Mouse (Mus musculus): ENCODE data around the gene Pik3r3. TPM values are rescaled to one million over a fixed set of nuclear protein-coding genes. Genes with fewer than 3 reads are reported as not detected.

The Pik3r3 gene
- 39.1 and 42.6 TPM in 2 replicates for polyA plus RNA-seq (2016; fragmentation: Nextera tagmentation; extraction: Ambion mirVana)

GRCm38 (mm10) chr4:116221140-116221851, at the start of gene Pik3r3:
TSS of gene Pik3r3 (plus strand) at chr4:116221618.
- DNase-seq (ENCODE audit: extremely low spot score, low spot score) = peak; percentile 99
- H3K36me3 ChIP-seq (replicated peaks) = no peaks in the 10 kb centered on the region
- WGBS = under 1% methylated on average over 52 of the region's 53 CpGs
- H3K27me3 ChIP-seq (ENCODE audit: poor library complexity, severe bottlenecking) = no peaks in the 10 kb centered on the region
- peak within 1 kb of the TSS; percentile 99 for H3K27ac ChIP-seq
- H3K4me3 ChIP-seq = peak within 1 kb of the TSS; percentile 76
- H3K4me1 ChIP-seq = peaks cover 27% of the 10 kb centered on the region
- H3K9me3 ChIP-seq = no peaks in the 10 kb centered on the region

- DNase-seq (ENCODE audit: extremely low spot score, low spot score) = no peak
- H3K27me3 ChIP-seq (ENCODE audit: poor library complexity, severe bottlenecking) = no peaks in the 10 kb centered on the region
- peak within 1 kb of the TSS; percentile 32; the same call in 1 of the 2 replicates for H3K27ac ChIP-seq
- no peak within 1 kb of the TSS for H3K4me3 ChIP-seq
- H3K36me3 ChIP-seq (replicated peaks) = no peaks in the 10 kb centered on the region
- no peaks in the 10 kb centered on the region for H3K9me3 ChIP-seq
- WGBS = 91% methylated on average over 6 of the region's 6 CpGs
- peaks cover 54% of the 10 kb centered on the region for H3K4me1 ChIP-seq
Observed at GRCm38 (mm10) chr4:116173072-116173471, 48.3 kb upstream of the Pik3r3 start, which contains the start of the genes 1700042G07Rik and Gm49337. TSS of gene 1700042G07Rik (plus strand) at chr4:116173372. TSS of gene Gm49337 (plus strand) at chr4:116173384.

GRCm38 (mm10) chr4:116173752-116174151, 47.7 kb upstream of the Pik3r3 start:
- 94% methylated on average over 4 of the region's 4 CpGs for WGBS
- DNase-seq (ENCODE audit: extremely low spot score, low spot score) = no peak
- Histone ChIP-seq H3K4me3 (no peak overlapping the region), H3K36me3 (replicated peaks) (no peaks in the 10 kb centered on the region), H3K27me3 (ENCODE audit: poor library complexity, severe bottlenecking) (no peaks in the 10 kb centered on the region), H3K4me1 (peaks cover 54% of the 10 kb centered on the region), H3K27ac (no peak overlapping the region), H3K9me3 (no peaks in the 10 kb centered on the region)

GRCm38 (mm10) chr4:116174466-116175116, 46.8 kb upstream of the Pik3r3 start:
- no peak for DNase-seq (ENCODE audit: extremely low spot score, low spot score)
- WGBS = 51% methylated on average over 6 of the region's 6 CpGs
- H3K36me3 ChIP-seq (replicated peaks) = no peaks in the 10 kb centered on the region
- peaks cover 54% of the 10 kb centered on the region for H3K4me1 ChIP-seq
- H3K27ac ChIP-seq = peak overlapping the region; percentile 0; the same call in 1 of the 2 replicates
- no peak overlapping the region for H3K4me3 ChIP-seq
- H3K9me3 ChIP-seq = no peaks in the 10 kb centered on the region
- no peaks in the 10 kb centered on the region for H3K27me3 ChIP-seq (ENCODE audit: poor library complexity, severe bottlenecking)

GRCm38 (mm10) chr4:116175136-116175535, 46.3 kb upstream of the Pik3r3 start:
- Histone ChIP-seq H3K9me3 (no peaks in the 10 kb centered on the region), H3K4me3 (no peak overlapping the region), H3K27ac (no peak overlapping the region), H3K4me1 (peaks cover 54% of the 10 kb centered on the region), H3K36me3 (replicated peaks) (no peaks in the 10 kb centered on the region), H3K27me3 (ENCODE audit: poor library complexity, severe bottlenecking) (no peaks in the 10 kb centered on the region)
- DNase-seq (ENCODE audit: extremely low spot score, low spot score) = no peak

- H3K9me3 ChIP-seq = no peaks in the 10 kb centered on the region
- 65% methylated on average over 7 of the region's 7 CpGs for WGBS
- no peak for DNase-seq (ENCODE audit: extremely low spot score, low spot score)
- no peaks in the 10 kb centered on the region for H3K36me3 ChIP-seq (replicated peaks)
- H3K4me1 ChIP-seq = peaks cover 54% of the 10 kb centered on the region
- peak overlapping the region; percentile 80 for H3K27ac ChIP-seq
- peak overlapping the region; percentile 31; the same call in 1 of the 2 replicates for H3K4me3 ChIP-seq
- H3K27me3 ChIP-seq (ENCODE audit: poor library complexity, severe bottlenecking) = no peaks in the 10 kb centered on the region
Observed at GRCm38 (mm10) chr4:116175711-116176542, 45.5 kb upstream of the Pik3r3 start.

- peak overlapping the region; percentile 31 for H3K4me3 ChIP-seq
- no peaks in the 10 kb centered on the region for H3K27me3 ChIP-seq (ENCODE audit: poor library complexity, severe bottlenecking)
- WGBS = 30% methylated on average over 10 of the region's 10 CpGs
- peaks cover 55% of the 10 kb centered on the region for H3K4me1 ChIP-seq
- H3K36me3 ChIP-seq (replicated peaks) = no peaks in the 10 kb centered on the region
- DNase-seq (ENCODE audit: extremely low spot score, low spot score) = no peak
- no peaks in the 10 kb centered on the region for H3K9me3 ChIP-seq
- peak overlapping the region; percentile 80 for H3K27ac ChIP-seq
Observed at GRCm38 (mm10) chr4:116176543-116176988, 44.9 kb upstream of the Pik3r3 start.

GRCm38 (mm10) chr4:116177140-116177539, 44.3 kb upstream of the Pik3r3 start:
- no peaks in the 10 kb centered on the region for H3K27me3 ChIP-seq (ENCODE audit: poor library complexity, severe bottlenecking)
- H3K27ac ChIP-seq = peak overlapping the region; percentile 80
- no peak overlapping the region; the same call in 1 of the 2 replicates for H3K4me3 ChIP-seq
- DNase-seq (ENCODE audit: extremely low spot score, low spot score) = no peak
- H3K36me3 ChIP-seq (replicated peaks) = no peaks in the 10 kb centered on the region
- no peaks in the 10 kb centered on the region for H3K9me3 ChIP-seq
- WGBS = 23% methylated on average over 5 of the region's 5 CpGs
- H3K4me1 ChIP-seq = peaks cover 56% of the 10 kb centered on the region

- Histone ChIP-seq H3K4me1 (peaks cover 28% of the 10 kb centered on the region), H3K9me3 (no peaks in the 10 kb centered on the region), H3K27ac (no peak overlapping the region), H3K36me3 (replicated peaks) (no peaks in the 10 kb centered on the region), H3K4me3 (no peak overlapping the region), H3K27me3 (ENCODE audit: poor library complexity, severe bottlenecking) (no peaks in the 10 kb centered on the region)
- 23% methylated on average over 3 of the region's 3 CpGs for WGBS
- DNase-seq (ENCODE audit: extremely low spot score, low spot score) = no peak
Observed at GRCm38 (mm10) chr4:116182079-116182478, 39.3 kb upstream of the Pik3r3 start.

GRCm38 (mm10) chr4:116182745-116183144, 38.7 kb upstream of the Pik3r3 start:
- peak overlapping the region; percentile 39 for H3K4me3 ChIP-seq
- WGBS = 6% methylated on average over 12 of the region's 12 CpGs
- H3K9me3 ChIP-seq = no peaks in the 10 kb centered on the region
- no peaks in the 10 kb centered on the region for H3K27me3 ChIP-seq (ENCODE audit: poor library complexity, severe bottlenecking)
- no peaks in the 10 kb centered on the region for H3K36me3 ChIP-seq (replicated peaks)
- peaks cover 21% of the 10 kb centered on the region for H3K4me1 ChIP-seq
- H3K27ac ChIP-seq = peak overlapping the region; percentile 79
- no peak for DNase-seq (ENCODE audit: extremely low spot score, low spot score)

- Histone ChIP-seq H3K9me3 (no peaks in the 10 kb centered on the region), H3K36me3 (replicated peaks) (no peaks in the 10 kb centered on the region), H3K27ac (no peak overlapping the region), H3K4me1 (peaks cover 18% of the 10 kb centered on the region), H3K4me3 (no peak overlapping the region), H3K27me3 (ENCODE audit: poor library complexity, severe bottlenecking) (no peaks in the 10 kb centered on the region)
- WGBS = 90% methylated on average over 4 of the region's 4 CpGs
- no peak for DNase-seq (ENCODE audit: extremely low spot score, low spot score)
Observed at GRCm38 (mm10) chr4:116185083-116185482, 36.3 kb upstream of the Pik3r3 start.

- Histone ChIP-seq H3K36me3 (replicated peaks) (no peaks in the 10 kb centered on the region), H3K9me3 (no peaks in the 10 kb centered on the region), H3K4me1 (no peaks in the 10 kb centered on the region), H3K4me3 (no peak overlapping the region), H3K27me3 (ENCODE audit: poor library complexity, severe bottlenecking) (no peaks in the 10 kb centered on the region), H3K27ac (no peak overlapping the region)
- WGBS = 75% methylated on average over 4 of the region's 4 CpGs
- DNase-seq (ENCODE audit: extremely low spot score, low spot score) = no peak
Observed at GRCm38 (mm10) chr4:116192286-116192835, 29.1 kb upstream of the Pik3r3 start.

Measured in forebrain, embryonic 10.5 days (tissue).